Mouse (Mus musculus): ENCODE results near the gene Krit1. TPM values are rescaled to one million over a fixed set of nuclear protein-coding genes. Genes with fewer than 3 reads are reported as not detected.

The Krit1 gene
- polyA plus RNA-seq, 1 experiment from 2014 or later: 44.6 TPM

Other genes starting within 250 kb of the Krit1 start
- 1.1 and 2.3 TPM in 2 replicates for gene 1700109H08Rik, start 231.6 kb upstream of the Krit1 start, polyA plus RNA-seq (2014; fragmentation: Nextera tagmentation; extraction: Ambion mirVana)
- gene Pex1, start 207.1 kb upstream of the Krit1 start, polyA plus RNA-seq (2014; fragmentation: Nextera tagmentation; extraction: Ambion mirVana): 12.2 and 18.1 TPM in 2 replicates
- 17.3 and 19.6 TPM in 2 replicates for gene Rbm48, start 206.6 kb upstream of the Krit1 start, polyA plus RNA-seq (2014; fragmentation: Nextera tagmentation; extraction: Ambion mirVana)
- not detected in 2 replicates for gene Tmbim7, start 152.0 kb upstream of the Krit1 start, polyA plus RNA-seq (2014; fragmentation: Nextera tagmentation; extraction: Ambion mirVana)
- gene Gatad1, start 146.0 kb upstream of the Krit1 start, polyA plus RNA-seq (2014; fragmentation: Nextera tagmentation; extraction: Ambion mirVana): 66.6 and 74.9 TPM in 2 replicates
- gene Ankib1, start 259 bp upstream of the Krit1 start, polyA plus RNA-seq (2014; fragmentation: Nextera tagmentation; extraction: Ambion mirVana): 17.4 and 22.8 TPM in 2 replicates
- gene Lrrd1, start 42.0 kb downstream of the Krit1 start, polyA plus RNA-seq (2014; fragmentation: Nextera tagmentation; extraction: Ambion mirVana): 0.15 and 0.23 TPM in 2 replicates
- gene Mterf1a, start 90.7 kb downstream of the Krit1 start, polyA plus RNA-seq (2014; fragmentation: Nextera tagmentation; extraction: Ambion mirVana): 9.3 and 10.2 TPM in 2 replicates
- 198 and 256 TPM in 2 replicates for gene Akap9, start 124.9 kb downstream of the Krit1 start, polyA plus RNA-seq (2014; fragmentation: Nextera tagmentation; extraction: Ambion mirVana)